Mouse (Mus musculus) heart, embryonic 14.5 days (tissue): ENCODE measurements at regions not wholly inside any gene's neighbourhood (a gene's known extent, or its start where the extent isn't known, plus 50 kb on each side); places are given as distances from the start of the nearest gene placed in this dataset.

Experiments
- ATAC-seq: fragments of 200-750 bp; cut with Nextera tagmentation; 2 replicates; pipeline ENCODE4 v1.8.0; 2017; ENCODE audit warnings: low read depth, moderate TSS enrichment; ENCODE audit not compliant: insufficient number of reproducible peaks, insufficient read depth, low FRiP score
- H3K27ac ChIP-seq, 2 experiments: fragments of 200-500 bp in 1 of 2; fragments of 300-500 bp in 1 of 2; sonication (generic) in 1 of 2; replicated peaks in 1 of 2; 2 replicates each; pipeline ENCODE4 v1.5.1; 2012 to 2014; ENCODE audit warnings: low read depth in 2 of 2, low read length in 2 of 2, control low read depth in 1 of 2, mild to moderate bottlenecking in 1 of 2, mixed read lengths in 1 of 2; ENCODE audit not compliant: control insufficient read depth in 1 of 2, insufficient read depth in 1 of 2
- H3K27me3 ChIP-seq: fragments of 300-500 bp; sonication (generic); 2 replicates; pipeline ENCODE4 v1.6.1; 2014; ENCODE audit warnings: mild to moderate bottlenecking, low read length, control low read depth; ENCODE audit not compliant: control insufficient read depth, insufficient read depth
- H3K36me3 ChIP-seq: fragments of 300-500 bp; sonication (generic); 2 replicates; pipeline ENCODE4 v1.6.1; 2014; ENCODE audit warnings: mild to moderate bottlenecking, control low read depth, low read length, mixed read lengths; ENCODE audit not compliant: control insufficient read depth, insufficient read depth
- H3K4me1 ChIP-seq, 2 experiments: fragments of 200-500 bp in 1 of 2; fragments of 300-500 bp in 1 of 2; sonication (generic) in 1 of 2; 2 replicates each; pipeline ENCODE4 v1.6.1; 2012 to 2014; ENCODE audit warnings: low read length in 2 of 2, control low read depth in 1 of 2, mixed read lengths in 1 of 2; ENCODE audit not compliant: control insufficient read depth in 2 of 2, insufficient read depth in 2 of 2
- H3K4me2 ChIP-seq: fragments of 300-500 bp; sonication (generic); 2 replicates; pipeline ENCODE4 v1.6.1; 2014; ENCODE audit warnings: mild to moderate bottlenecking, low read length
- H3K4me3 ChIP-seq, 2 experiments: fragments of 200-500 bp in 1 of 2; fragments of 300-500 bp in 1 of 2; sonication (generic) in 1 of 2; 2 replicates each; pipeline ENCODE4 v1.5.1; 2012 to 2014; ENCODE audit warnings: low read length in 2 of 2, mild to moderate bottlenecking in 2 of 2, control low read depth in 1 of 2, low read depth in 1 of 2, moderate library complexity in 1 of 2; ENCODE audit not compliant: control insufficient read depth in 1 of 2, insufficient read depth in 1 of 2
- H3K9ac ChIP-seq: fragments of 300-500 bp; sonication (generic); 2 replicates; pipeline ENCODE4 v1.6.1; 2014; ENCODE audit warnings: mild to moderate bottlenecking, low read length
- H3K9me3 ChIP-seq: fragments of 300-500 bp; sonication (generic); 2 replicates; pipeline ENCODE4 v1.6.1; 2016; ENCODE audit warnings: low read length, control low read depth; ENCODE audit not compliant: control insufficient read depth
- WGBS: fragments of 180-500 bp; shearing (Covaris S2); extraction: QIAGEN DNeasy Blood & Tissue Kit; methylation state at CpG from one replicate; pipeline ENCODE4 v1.1.7; 2014; 5-methylcytosine and 5-hydroxymethylcytosine counted together

- 42% methylated on average over 6 of the region's 6 CpGs for WGBS
- ATAC-seq = no peak
- Histone ChIP-seq H3K36me3 (no peaks in the 10 kb centered on the region), H3K4me3 (no peak overlapping the region), H3K9ac (no peak overlapping the region), H3K4me2 (no peak overlapping the region), H3K27ac (no peak overlapping the region), H3K27me3 (no peaks in the 10 kb centered on the region), H3K4me1 (peaks cover 0 to 4% of the 10 kb centered on the region in 2 experiments; a peak in 2 of 4 replicates), H3K9me3 (no peaks in the 10 kb centered on the region)
Measured at GRCm38 (mm10) chr2:51682177-51682576, 54.9 kb downstream of the Tas2r134 start.

GRCm38 (mm10) chr2:51682745-51683144 lies 55.4 kb downstream of the Tas2r134 start:
- 80% methylated on average over 4 of the region's 4 CpGs for WGBS
- Histone ChIP-seq H3K4me3 (no peak overlapping the region), H3K9ac (no peak overlapping the region), H3K27ac (no peak overlapping the region), H3K4me2 (no peak overlapping the region), H3K36me3 (no peaks in the 10 kb centered on the region), H3K27me3 (no peaks in the 10 kb centered on the region), H3K9me3 (no peaks in the 10 kb centered on the region), H3K4me1 (peaks cover 0 to 4% of the 10 kb centered on the region in 2 experiments; a peak in 2 of 4 replicates)
- ATAC-seq = no peak

DNA sequence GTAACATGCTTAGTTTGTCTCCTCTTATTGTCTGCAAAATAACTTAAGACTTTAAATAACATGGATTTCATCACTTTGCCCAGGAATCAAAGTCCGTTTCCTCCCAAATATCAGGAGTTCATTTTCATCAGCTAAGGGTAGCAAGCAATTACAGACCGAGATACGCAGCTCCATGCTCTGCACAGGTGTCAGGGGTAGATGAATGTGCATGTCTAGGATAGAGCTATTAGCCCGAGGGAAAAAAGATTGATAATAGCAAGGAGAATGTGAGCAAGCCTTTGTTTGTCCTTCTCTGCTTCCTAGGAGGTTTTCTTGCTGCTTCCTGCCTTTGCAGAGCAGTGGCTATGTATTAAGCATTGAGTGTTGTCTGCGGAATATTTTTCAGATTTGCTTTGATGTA lies 77.8 kb downstream of the Tas2r134 start:
- no peak overlapping the region for H3K4me3 ChIP-seq
- no peak for ATAC-seq
- no peaks in the 10 kb centered on the region for H3K36me3 ChIP-seq
- H3K9me3 ChIP-seq = no peaks in the 10 kb centered on the region
- H3K4me2 ChIP-seq = no peak overlapping the region
- H3K27me3 ChIP-seq = no peaks in the 10 kb centered on the region
- H3K9ac ChIP-seq = no peak overlapping the region
- no peak overlapping the region for H3K27ac ChIP-seq
- 66% methylated on average over 5 of the region's 5 CpGs for WGBS
- H3K4me1 ChIP-seq = peaks cover 2 to 7% of the 10 kb centered on the region in 2 experiments; a peak in 1 of 4 replicates

- ATAC-seq = no peak
- Histone ChIP-seq H3K4me1 (peaks cover 2 to 7% of the 10 kb centered on the region in 2 experiments; a peak in 1 of 4 replicates), H3K27me3 (no peaks in the 10 kb centered on the region), H3K4me2 (no peak overlapping the region), H3K36me3 (no peaks in the 10 kb centered on the region), H3K27ac (no peak overlapping the region), H3K9ac (no peak overlapping the region), H3K9me3 (no peaks in the 10 kb centered on the region), H3K4me3 (no peak overlapping the region)
- 65% methylated on average over 2 of the region's 2 CpGs for WGBS
Measured at GRCm38 (mm10) chr2:51708701-51709100, 81.4 kb downstream of the Tas2r134 start.

GRCm38 (mm10) chr2:51712611-51713010 lies 85.3 kb downstream of the Tas2r134 start:
- no peak overlapping the region for H3K4me3 ChIP-seq
- no peaks in the 10 kb centered on the region for H3K27me3 ChIP-seq
- no peak for ATAC-seq
- no peak overlapping the region for H3K4me2 ChIP-seq
- no peaks in the 10 kb centered on the region for H3K9me3 ChIP-seq
- no peak overlapping the region for H3K27ac ChIP-seq
- 91% methylated on average over 7 of the region's 7 CpGs for WGBS
- H3K36me3 ChIP-seq = no peaks in the 10 kb centered on the region
- no peak overlapping the region for H3K9ac ChIP-seq
- H3K4me1 ChIP-seq = no peaks in the 10 kb centered on the region

DNA sequence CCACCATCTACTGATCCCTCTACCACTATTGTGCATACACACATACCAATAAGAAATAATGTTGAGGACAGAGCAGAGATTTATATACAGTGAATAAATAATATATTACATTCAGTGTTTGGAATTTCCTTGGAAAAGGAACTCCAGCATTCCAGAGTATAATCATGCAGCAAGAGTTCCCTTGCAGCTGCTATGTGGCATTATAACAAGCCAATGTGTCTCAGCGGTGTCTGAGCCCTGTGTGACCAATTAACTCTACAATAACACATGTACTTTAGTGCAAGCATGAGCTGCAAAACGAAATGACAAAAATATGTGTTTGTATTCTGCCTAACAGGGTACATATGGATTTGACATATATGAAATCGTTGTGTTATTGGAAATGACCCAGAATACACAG lies 103.5 kb downstream of the Tas2r134 start:
- no peak overlapping the region for H3K4me2 ChIP-seq
- WGBS = 68% methylated on average over 3 of the region's 3 CpGs
- no peaks in the 10 kb centered on the region for H3K27me3 ChIP-seq
- H3K36me3 ChIP-seq = no peaks in the 10 kb centered on the region
- ATAC-seq = no peak
- H3K9ac ChIP-seq = no peak overlapping the region
- no peak overlapping the region for H3K4me3 ChIP-seq
- no peak overlapping the region for H3K27ac ChIP-seq
- H3K9me3 ChIP-seq = no peaks in the 10 kb centered on the region
- peaks cover 0 to 12% of the 10 kb centered on the region in 2 experiments; a peak in 3 of 4 replicates for H3K4me1 ChIP-seq

- Histone ChIP-seq H3K4me2 (no peak overlapping the region), H3K4me3 (no peak overlapping the region), H3K9me3 (no peaks in the 10 kb centered on the region), H3K36me3 (no peaks in the 10 kb centered on the region), H3K27ac (peak overlapping the region in 1 of 2 experiments; percentile 26; a peak in 1 of 4 replicates), H3K9ac (no peak overlapping the region), H3K4me1 (peaks cover 3 to 12% of the 10 kb centered on the region in 2 experiments), H3K27me3 (no peaks in the 10 kb centered on the region)
- ATAC-seq = no peak
- WGBS = 58% methylated on average over 4 of the region's 4 CpGs
Measured at GRCm38 (mm10) chr2:51731703-51732102, 104.4 kb downstream of the Tas2r134 start.

- Histone ChIP-seq H3K9ac (no peak overlapping the region), H3K36me3 (no peaks in the 10 kb centered on the region), H3K4me1 (peaks cover 3 to 12% of the 10 kb centered on the region in 2 experiments), H3K27me3 (no peaks in the 10 kb centered on the region), H3K27ac (peak overlapping the region in 1 of 2 experiments; percentile 26; a peak in 1 of 4 replicates), H3K4me3 (no peak overlapping the region), H3K4me2 (peak overlapping the region; percentile 20; the same call in 1 of the 2 replicates), H3K9me3 (no peaks in the 10 kb centered on the region)
- WGBS = 13% methylated on average over 2 of the region's 2 CpGs
- no peak for ATAC-seq
Measured at GRCm38 (mm10) chr2:51732355-51732754, 105.0 kb downstream of the Tas2r134 start.
